Mouse (Mus musculus) hindbrain, embryonic 13.5 days (tissue): Measurements from ENCODE around the gene Slc30a5. TPM values are rescaled to one million over a fixed set of nuclear protein-coding genes. Genes with fewer than 3 reads are reported as not detected.

Source experiments
- ATAC-seq: fragments of 200-750 bp; cut with Nextera tagmentation; 2 replicates; pipeline ENCODE4 v1.8.0; 2017; ENCODE audit warnings: moderate TSS enrichment; ENCODE audit not compliant: low FRiP score
- H3K27ac ChIP-seq: fragments of 300-500 bp; sonication (generic); 2 replicates; pipeline ENCODE4 v1.5.1; 2015; ENCODE audit warnings: inconsistent platforms, mild to moderate bottlenecking, moderate library complexity
- H3K27me3 ChIP-seq: fragments of 300-500 bp; sonication (generic); 2 replicates; pipeline ENCODE4 v1.6.1; 2015; ENCODE audit warnings: mild to moderate bottlenecking, inconsistent platforms
- H3K36me3 ChIP-seq: fragments of 300-500 bp; sonication (generic); 2 replicates; pipeline ENCODE4 v1.6.1; 2015; ENCODE audit warnings: mild to moderate bottlenecking, inconsistent platforms
- H3K4me1 ChIP-seq: fragments of 300-500 bp; sonication (generic); replicated peaks from 2 replicates; pipeline ENCODE4 v1.6.1; 2015; ENCODE audit warnings: inconsistent platforms
- H3K4me2 ChIP-seq: fragments of 300-500 bp; sonication (generic); 2 replicates; pipeline ENCODE4 v1.6.1; 2015; ENCODE audit warnings: inconsistent platforms, mild to moderate bottlenecking, moderate library complexity
- H3K4me3 ChIP-seq: fragments of 300-500 bp; sonication (generic); 2 replicates; pipeline ENCODE4 v1.5.1; 2015; ENCODE audit warnings: mild to moderate bottlenecking, inconsistent platforms
- H3K9ac ChIP-seq: fragments of 300-500 bp; sonication (generic); 2 replicates; pipeline ENCODE4 v1.6.1; 2015; ENCODE audit warnings: mild to moderate bottlenecking, inconsistent platforms
- H3K9me3 ChIP-seq: fragments of 300-500 bp; sonication (generic); 2 replicates; pipeline ENCODE4 v1.6.1; 2016; ENCODE audit warnings: inconsistent platforms
- WGBS: fragments of 180-500 bp; shearing (Covaris S2); methylation state at CpG from one replicate; pipeline ENCODE4 v1.1.7; 2015; 5-methylcytosine and 5-hydroxymethylcytosine counted together
- polyA plus RNA-seq: library from polyadenylated mRNA; unstranded; fragments of >200 nt; fragmentation: Nextera tagmentation; extraction: Ambion mirVana; gene quantifications from 2 replicates; pipeline ENCODE4 v1.2.1, GENCODE M21; 2015

Slc30a5 gene
- polyA plus RNA-seq, 1 experiment from 2014 or later, result 32.9 TPM

DNA sequence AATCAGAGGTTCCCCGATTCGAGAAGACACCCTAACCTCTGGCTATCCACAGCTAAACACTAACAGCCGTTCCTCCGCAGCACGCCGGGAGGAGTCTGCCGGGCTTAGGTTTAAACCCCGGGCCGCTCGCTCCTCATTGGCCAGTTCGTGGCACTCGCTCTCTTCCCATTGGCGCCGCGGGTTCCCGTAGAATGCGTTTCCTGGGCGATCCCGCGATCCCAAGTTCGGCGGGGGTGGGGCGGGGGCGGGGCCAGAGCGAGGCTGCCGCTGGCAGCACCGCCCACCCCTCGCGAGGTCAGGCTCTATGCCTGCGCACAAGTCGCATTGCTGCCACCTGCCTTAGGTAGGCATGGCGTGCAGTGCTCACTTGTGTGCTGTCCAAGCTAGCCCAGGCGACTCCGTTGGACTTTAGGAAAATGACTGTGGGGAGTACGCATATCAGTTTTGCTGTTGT is 46.8 kb downstream of the Slc30a5 start, which contains the start of gene Ccnb1:
Gene Ccnb1 (minus strand): TSS at position 157 of the 454 bp plus-strand sequence.
- peak; percentile 99 for ATAC-seq
- under 1% methylated on average over 35 of the region's 35 CpGs for WGBS
- no peaks in the 10 kb centered on the region for H3K36me3 ChIP-seq
- H3K27me3 ChIP-seq, result no peaks in the 10 kb centered on the region
- peak within 1 kb of the TSS; percentile 65 for H3K9ac ChIP-seq
- peak within 1 kb of the TSS; percentile 98 for H3K4me2 ChIP-seq
- no peaks in the 10 kb centered on the region for H3K9me3 ChIP-seq
- peaks cover 24% of the 10 kb centered on the region for H3K4me1 ChIP-seq
- no peak within 1 kb of the TSS for H3K27ac ChIP-seq
- H3K4me3 ChIP-seq, result peak within 1 kb of the TSS; percentile 61

- no peaks in the 10 kb centered on the region for H3K9me3 ChIP-seq
- peaks cover 24% of the 10 kb centered on the region for H3K4me1 ChIP-seq
- H3K27ac ChIP-seq, result no peak overlapping the region
- peak overlapping the region; percentile 61 for H3K4me3 ChIP-seq
- H3K9ac ChIP-seq, result peak overlapping the region; percentile 65
- peak overlapping the region; percentile 98 for H3K4me2 ChIP-seq
- no peaks in the 10 kb centered on the region for H3K27me3 ChIP-seq
- ATAC-seq, result peak; percentile 63; the same call in 1 of the 2 replicates
- WGBS, result under 1% methylated on average over 30 of the region's 30 CpGs
- no peaks in the 10 kb centered on the region for H3K36me3 ChIP-seq
Measured at GRCm38 (mm10) chr13:100785806-100786413, 47.3 kb downstream of the Slc30a5 start.

- WGBS, result 79% methylated on average over 3 of the region's 3 CpGs
- Histone ChIP-seq H3K27me3 (no peaks in the 10 kb centered on the region), H3K27ac (no peak overlapping the region), H3K9ac (no peak overlapping the region), H3K9me3 (no peaks in the 10 kb centered on the region), H3K4me2 (no peak overlapping the region), H3K36me3 (no peaks in the 10 kb centered on the region), H3K4me1 (peaks cover 17% of the 10 kb centered on the region), H3K4me3 (no peak overlapping the region)
- ATAC-seq, result no peak
Measured at GRCm38 (mm10) chr13:100777491-100777890, 55.7 kb downstream of the Slc30a5 start.

GRCm38 (mm10) chr13:100776710-100777109 is 56.5 kb downstream of the Slc30a5 start:
- Histone ChIP-seq H3K27me3 (no peaks in the 10 kb centered on the region), H3K36me3 (peaks cover 2% of the 10 kb centered on the region; the same call in 1 of the 2 replicates), H3K27ac (no peak overlapping the region), H3K4me3 (no peak overlapping the region), H3K9ac (peak overlapping the region; percentile 77; the same call in 1 of the 2 replicates), H3K9me3 (no peaks in the 10 kb centered on the region), H3K4me1 (peaks cover 17% of the 10 kb centered on the region), H3K4me2 (0 out of 2 replicates have a peak overlapping the region, but pooled peaks have one; percentile 99)
- no peak for ATAC-seq
- 72% methylated on average over 6 of the region's 6 CpGs for WGBS

DNA sequence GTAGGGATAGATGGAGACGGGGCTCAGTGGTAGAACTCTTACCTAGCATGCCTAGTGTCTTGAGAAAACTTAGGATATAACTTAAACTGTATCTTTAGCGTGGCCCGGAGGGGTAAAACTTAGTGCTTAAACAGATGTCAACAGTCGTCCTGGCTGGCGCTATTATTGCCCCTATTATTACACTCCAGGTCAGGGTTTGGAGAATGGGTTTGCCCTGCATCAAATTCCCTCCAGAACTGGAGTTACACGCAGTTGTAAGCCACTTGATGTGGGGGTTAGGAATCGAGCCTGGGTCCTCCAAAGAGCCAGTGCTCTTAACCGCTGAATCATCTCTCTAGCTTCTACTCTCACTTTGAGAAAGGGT is 57.2 kb downstream of the Slc30a5 start:
- WGBS, result 17% methylated on average over 8 of the region's 8 CpGs
- Histone ChIP-seq H3K4me2 (peak overlapping the region; percentile 99), H3K36me3 (peaks cover 3% of the 10 kb centered on the region; the same call in 1 of the 2 replicates), H3K4me1 (peaks cover 17% of the 10 kb centered on the region), H3K4me3 (peak overlapping the region; percentile 77), H3K27me3 (no peaks in the 10 kb centered on the region), H3K9me3 (no peaks in the 10 kb centered on the region), H3K9ac (peak overlapping the region; percentile 77), H3K27ac (0 out of 2 replicates have a peak overlapping the region, but pooled peaks have one; percentile 9)
- ATAC-seq, result peak; percentile 66; the same call in 1 of the 2 replicates

DNA sequence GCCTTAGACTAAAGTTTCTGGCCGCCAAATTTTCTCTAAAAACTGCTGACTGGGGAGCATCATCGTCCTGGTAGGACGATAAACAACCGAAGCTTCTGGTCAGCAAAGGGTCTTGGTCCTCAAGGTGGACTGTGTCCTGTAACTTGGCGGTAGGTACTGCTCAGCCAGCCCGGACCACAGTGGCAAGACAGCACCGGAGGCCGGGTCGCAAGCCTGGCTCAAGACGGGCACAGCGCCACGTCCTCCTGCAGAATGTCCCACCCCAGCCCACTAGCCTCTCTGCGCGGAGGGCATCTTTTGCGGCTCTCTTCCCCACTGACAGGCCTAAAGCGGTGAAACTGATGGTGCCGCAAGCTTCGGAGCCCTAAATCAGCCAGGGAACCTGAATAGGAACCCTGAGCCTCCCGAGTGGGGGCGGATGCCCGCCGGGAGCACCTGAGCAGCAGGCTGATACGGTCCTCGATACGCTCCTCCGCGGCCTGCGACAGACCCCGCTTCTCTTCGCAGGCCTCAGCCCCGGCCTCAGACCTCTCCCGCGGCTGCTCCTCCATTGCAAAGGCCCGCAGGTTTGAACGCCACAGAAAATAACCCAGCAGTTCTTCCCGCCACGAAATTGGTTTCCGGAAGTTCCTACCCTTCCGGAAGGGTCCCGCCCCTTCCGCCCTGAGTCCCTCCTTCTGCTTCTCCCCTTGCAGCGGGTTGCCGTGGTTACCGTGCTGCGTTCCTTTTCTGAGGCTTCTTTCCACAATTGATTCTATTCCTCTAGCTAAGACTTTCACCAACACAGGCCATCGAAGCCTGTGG is 57.8 kb downstream of the Slc30a5 start, which contains the start of gene Cenph:
Gene Cenph (minus strand): TSS at position 648 of the 804 bp plus-strand sequence.
- no peaks in the 10 kb centered on the region for H3K27me3 ChIP-seq
- WGBS, result under 1% methylated on average over 45 of the region's 46 CpGs

DNA sequence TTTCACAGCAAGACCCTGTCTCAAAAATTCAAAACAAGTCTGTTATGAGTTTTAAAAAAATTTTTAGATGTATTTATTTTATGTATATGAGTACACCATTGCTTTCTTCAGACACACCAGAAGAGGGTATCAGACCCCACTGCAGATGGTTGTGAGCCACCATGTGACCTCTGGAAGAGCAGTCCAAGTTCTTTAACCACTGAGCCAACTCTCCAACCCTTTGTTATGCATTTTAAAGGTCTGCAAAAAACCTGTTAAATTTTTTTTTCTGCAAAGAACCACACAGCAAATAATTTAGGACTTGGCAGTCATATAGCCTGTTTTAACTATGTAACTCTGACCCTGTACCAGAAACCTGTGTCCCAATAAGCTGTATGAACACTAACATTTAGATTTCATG is 58.5 kb downstream of the Slc30a5 start:
- peak overlapping the region; percentile 77 for H3K4me3 ChIP-seq
- no peak overlapping the region for H3K27ac ChIP-seq
- H3K4me2 ChIP-seq, result peak overlapping the region; percentile 99
- H3K9ac ChIP-seq, result peak overlapping the region; percentile 77
- no peaks in the 10 kb centered on the region for H3K27me3 ChIP-seq
- no peaks in the 10 kb centered on the region for H3K9me3 ChIP-seq
- peaks cover 17% of the 10 kb centered on the region for H3K4me1 ChIP-seq
- peaks cover 9% of the 10 kb centered on the region for H3K36me3 ChIP-seq
- no peak for ATAC-seq

More for the DNA sequence above, 57.8 kb downstream of the Slc30a5 start, which contains the start of gene Cenph:
- H3K9ac ChIP-seq, result peak within 1 kb of the TSS; percentile 77
- H3K27ac ChIP-seq, result 0 out of 2 replicates have a peak within 1 kb of the TSS, but pooled peaks have one; percentile 9
- peak; percentile 96 for ATAC-seq
- peaks cover 17% of the 10 kb centered on the region for H3K4me1 ChIP-seq
- peak within 1 kb of the TSS; percentile 77 for H3K4me3 ChIP-seq
- H3K36me3 ChIP-seq, result peaks cover 3% of the 10 kb centered on the region
- H3K4me2 ChIP-seq, result peak within 1 kb of the TSS; percentile 99
- H3K9me3 ChIP-seq, result no peaks in the 10 kb centered on the region

GRCm38 (mm10) chr13:100755329-100755728 is 77.9 kb downstream of the Slc30a5 start:
- no peak for ATAC-seq
- Histone ChIP-seq H3K27ac (no peak overlapping the region), H3K4me1 (no peaks in the 10 kb centered on the region), H3K4me2 (no peak overlapping the region), H3K36me3 (no peaks in the 10 kb centered on the region; the same call in 1 of the 2 replicates), H3K4me3 (no peak overlapping the region), H3K27me3 (no peaks in the 10 kb centered on the region), H3K9me3 (no peaks in the 10 kb centered on the region), H3K9ac (no peak overlapping the region)
- 92% methylated on average over 2 of the region's 2 CpGs for WGBS

- H3K4me3 ChIP-seq, result no peak overlapping the region
- H3K36me3 ChIP-seq, result no peaks in the 10 kb centered on the region
- H3K9me3 ChIP-seq, result no peaks in the 10 kb centered on the region
- H3K27me3 ChIP-seq, result no peaks in the 10 kb centered on the region
- no peak for ATAC-seq
- no peaks in the 10 kb centered on the region for H3K4me1 ChIP-seq
- 62% methylated on average over 4 of the region's 4 CpGs for WGBS
- no peak overlapping the region for H3K9ac ChIP-seq
- H3K4me2 ChIP-seq, result no peak overlapping the region
- no peak overlapping the region for H3K27ac ChIP-seq
Measured at GRCm38 (mm10) chr13:100754186-100754585, 79.0 kb downstream of the Slc30a5 start.

- Histone ChIP-seq H3K4me2 (no peak overlapping the region), H3K4me3 (no peak overlapping the region), H3K36me3 (no peaks in the 10 kb centered on the region), H3K9ac (no peak overlapping the region), H3K27me3 (no peaks in the 10 kb centered on the region), H3K9me3 (no peaks in the 10 kb centered on the region), H3K4me1 (no peaks in the 10 kb centered on the region), H3K27ac (no peak overlapping the region)
- WGBS, result 89% methylated on average over 6 of the region's 6 CpGs
- no peak for ATAC-seq
Measured at GRCm38 (mm10) chr13:100753011-100753410, 80.2 kb downstream of the Slc30a5 start.
